Mouse (Mus musculus): ENCODE measurements at regions not wholly inside any gene's neighbourhood (a gene's known extent, or its start where the extent isn't known, plus 50 kb on each side); places are given as distances from the start of the nearest gene placed in this dataset.

DNA sequence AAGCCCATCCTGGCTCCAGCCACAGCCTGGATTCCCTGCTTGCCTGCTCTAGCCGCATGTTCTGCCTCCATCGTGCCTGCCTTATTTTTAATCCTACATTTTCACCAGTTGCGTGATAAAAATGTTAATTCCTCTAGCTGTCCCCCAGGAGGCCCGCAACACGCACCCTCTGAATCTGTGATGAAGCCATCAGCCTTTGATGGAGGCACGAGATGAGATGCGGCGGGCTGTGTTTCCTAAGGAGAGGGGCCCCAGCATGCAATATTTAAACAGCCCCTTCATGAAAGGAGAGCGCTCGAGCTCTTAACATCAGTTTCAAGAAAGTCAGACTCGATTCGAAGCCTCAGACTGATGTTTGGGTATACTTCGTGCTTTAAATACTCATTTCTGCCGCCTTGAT is 76.3 kb downstream of the Nptx2 start:
- intact Hi-C loops (cut with DNase I), result no loop called here
- DNase-seq, result no peak

DNA sequence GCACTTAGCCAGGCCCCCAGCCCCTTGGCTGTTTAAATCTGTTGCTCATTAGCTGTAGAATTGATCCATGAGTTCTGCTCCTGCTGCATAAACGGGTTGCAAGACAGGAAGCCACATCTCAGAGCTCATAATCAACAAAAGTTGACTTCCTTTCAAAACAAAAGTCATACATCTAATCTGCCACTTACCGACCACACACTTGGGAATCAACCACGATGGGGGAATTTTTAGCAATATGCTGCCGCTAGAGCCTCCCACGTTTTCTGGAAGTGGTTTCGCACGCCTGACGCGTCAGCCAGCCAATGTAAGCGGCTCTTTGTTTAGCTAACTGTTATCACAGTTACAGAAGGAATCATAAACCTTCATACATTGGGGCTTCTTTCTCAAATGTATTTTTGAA is 77.7 kb downstream of the Nptx2 start:
- intact Hi-C loops (cut with DNase I), result no loop called here
- DNase-seq, result peak; percentile 4 to 5

DNA sequence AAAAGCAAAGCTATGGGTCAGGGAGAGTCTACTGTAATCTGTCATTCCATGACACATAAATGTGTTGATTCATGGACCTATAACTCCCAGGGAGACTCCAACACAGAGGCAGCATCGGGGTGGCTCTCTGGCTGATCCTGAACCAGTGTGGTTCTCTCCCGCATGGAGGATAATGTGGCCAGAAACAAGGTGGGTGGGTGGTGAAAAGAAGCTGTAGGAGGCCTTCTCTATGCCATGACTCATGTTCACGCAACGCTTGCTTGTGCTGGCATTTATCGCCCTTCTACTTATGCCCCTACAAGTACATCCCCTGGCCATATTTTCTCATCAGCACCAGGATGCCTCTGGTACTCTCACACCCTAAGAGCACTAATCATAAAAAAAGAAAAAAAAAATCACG is 86.6 kb downstream of the Nptx2 start:
- DNase-seq, result no peak
- intact Hi-C loops (cut with DNase I), result no loop called here

DNA sequence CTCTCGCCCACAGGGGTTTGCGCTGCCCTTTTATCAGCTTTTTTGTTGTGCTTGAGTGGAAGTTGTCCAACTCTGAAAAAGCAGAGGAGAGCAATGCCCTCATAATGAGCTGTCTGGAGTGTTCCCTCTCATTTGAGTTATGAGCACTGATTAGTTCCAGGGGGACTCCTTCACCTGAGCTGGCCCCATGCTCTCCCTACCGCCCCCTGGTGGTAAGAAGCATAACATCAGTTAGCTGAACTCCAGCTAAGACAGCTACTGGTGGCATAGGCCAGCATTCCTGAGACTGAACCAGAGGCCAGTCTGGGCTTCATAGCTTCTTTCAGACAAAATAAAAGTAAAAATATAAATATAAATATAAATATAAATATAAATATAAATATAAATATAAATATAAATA is 92.9 kb downstream of the Nptx2 start:
- intact Hi-C loops (cut with DNase I), result no loop called here
- DNase-seq, result peak; percentile 20 to 32

DNA sequence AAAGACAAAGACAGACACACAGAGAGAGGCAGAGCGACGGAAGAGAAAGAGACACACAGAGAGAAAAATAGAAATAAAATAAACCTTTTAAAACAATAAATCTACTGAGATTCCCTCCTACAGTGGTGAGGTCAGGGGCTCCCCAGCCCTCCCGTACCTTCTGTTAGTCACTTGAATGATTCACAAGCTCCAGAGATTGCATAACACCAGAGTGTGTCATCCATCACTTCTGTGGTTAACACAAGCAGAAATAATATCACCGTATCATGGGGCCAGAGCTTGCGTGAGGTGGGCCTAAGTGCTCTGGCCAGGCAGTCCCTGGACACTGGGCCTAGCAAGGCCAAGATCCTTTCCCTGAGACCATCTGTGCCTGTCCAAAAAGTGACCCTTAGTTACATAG is 93.9 kb downstream of the Nptx2 start:
- intact Hi-C loops (cut with DNase I), result no loop called here
- DNase-seq, result no peak

DNA sequence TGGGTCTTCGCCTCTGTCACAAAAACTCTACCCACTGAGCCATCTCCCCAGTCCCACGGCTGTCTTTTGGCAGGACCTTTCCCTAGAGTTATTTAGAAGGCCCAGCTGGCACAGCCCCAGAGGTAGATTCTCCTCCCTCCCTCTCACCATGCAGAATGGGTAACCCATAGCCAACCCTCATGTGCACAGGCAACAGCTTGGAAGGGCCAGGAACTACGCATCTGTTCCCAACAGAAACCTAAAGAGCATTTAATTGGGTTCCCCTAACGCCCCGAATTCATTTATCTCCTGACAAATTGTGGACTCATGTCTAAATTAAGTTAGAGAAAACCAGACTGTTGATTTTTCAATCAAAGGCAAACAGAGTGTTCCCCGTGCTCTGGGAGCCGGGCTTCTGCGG is 97.1 kb downstream of the Nptx2 start:
- DNase-seq, result no peak

DNA sequence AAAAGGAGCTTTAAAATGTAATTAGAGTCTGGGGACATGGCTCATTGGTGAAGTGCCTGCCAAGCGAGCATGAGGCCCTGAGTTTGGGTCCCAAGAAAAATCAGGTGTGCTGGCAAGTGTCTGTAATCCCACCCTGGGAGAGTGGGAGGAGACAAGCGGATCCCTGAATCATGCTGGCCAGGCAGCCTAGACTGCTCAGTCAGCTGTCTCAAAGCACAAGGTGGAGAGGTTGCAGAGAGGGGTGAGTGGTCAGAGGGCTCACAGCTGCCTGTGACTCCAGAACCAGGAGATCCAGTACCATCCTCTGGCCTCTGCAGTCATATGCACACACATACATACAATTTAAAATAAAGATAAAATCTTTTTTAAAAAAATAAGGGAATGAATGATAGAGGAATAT is 97.7 kb downstream of the Nptx2 start:
- intact Hi-C loops (cut with DNase I), result no loop called here

More for the DNA sequence above, 97.1 kb downstream of the Nptx2 start:
- intact Hi-C loops (cut with DNase I), result no loop called here

DNA sequence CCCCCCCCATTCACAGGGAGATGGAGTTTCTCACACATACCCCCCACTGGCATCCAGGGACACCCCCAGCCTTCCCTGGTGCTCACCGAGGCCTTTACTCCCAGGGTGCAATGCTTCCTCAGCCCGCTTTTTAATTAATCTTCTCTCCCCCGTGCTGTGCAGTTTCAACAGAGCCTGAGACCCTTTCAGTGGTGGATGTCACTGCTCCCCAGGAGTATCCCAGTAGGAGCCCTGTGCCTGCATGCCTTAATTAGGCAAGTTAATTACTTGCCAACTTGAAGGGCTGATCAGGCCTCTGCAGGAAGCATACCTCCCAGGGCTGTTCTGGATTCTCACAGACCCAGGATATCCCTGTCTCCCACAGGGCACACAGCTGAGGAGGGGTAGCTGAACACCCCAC is 99.7 kb downstream of the Nptx2 start:
- no peak for DNase-seq
- intact Hi-C loops (cut with DNase I), result no loop called here

More for the DNA sequence above, 97.7 kb downstream of the Nptx2 start:
- no peak for DNase-seq

DNA sequence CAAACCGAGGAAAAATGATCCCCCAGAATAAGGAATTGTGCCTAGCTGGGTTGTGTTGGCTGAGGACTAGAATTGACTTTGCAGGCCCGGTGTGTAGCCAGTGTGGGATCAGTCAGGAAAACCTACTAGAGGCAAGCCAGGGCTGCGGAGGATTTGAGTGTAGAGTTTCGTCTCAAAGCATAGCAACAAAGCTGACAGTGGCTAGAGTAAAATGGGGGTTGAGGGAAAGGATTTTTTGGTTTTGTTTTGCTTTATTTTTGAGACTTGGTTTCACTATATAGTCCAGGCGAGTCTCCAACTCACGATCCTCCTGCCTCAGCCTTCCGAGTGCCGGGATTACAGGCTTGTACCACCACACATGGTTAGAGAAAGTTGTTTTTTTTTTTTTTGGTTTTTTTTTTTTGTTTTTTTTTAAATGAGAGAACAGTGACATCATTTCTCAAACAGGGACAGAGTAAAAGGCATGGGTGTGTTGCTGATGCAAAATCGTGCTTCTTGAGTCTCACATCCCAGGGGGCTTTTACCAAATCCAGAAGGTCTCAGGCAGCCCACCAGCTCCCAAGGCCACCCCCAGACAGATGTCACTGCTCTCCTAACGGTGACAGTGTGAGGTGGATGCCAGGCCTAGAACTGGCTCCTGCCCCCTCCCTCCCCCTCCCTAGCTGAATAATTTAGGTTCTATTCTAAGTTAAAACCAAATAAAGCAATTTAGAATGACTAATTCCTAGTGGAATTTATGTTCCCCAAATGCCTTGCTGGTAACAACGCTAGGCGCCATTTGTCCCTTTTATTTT is 101.8 kb downstream of the Nptx2 start:
- intact Hi-C loops (cut with DNase I), result no loop called here
- no peak for DNase-seq

DNA sequence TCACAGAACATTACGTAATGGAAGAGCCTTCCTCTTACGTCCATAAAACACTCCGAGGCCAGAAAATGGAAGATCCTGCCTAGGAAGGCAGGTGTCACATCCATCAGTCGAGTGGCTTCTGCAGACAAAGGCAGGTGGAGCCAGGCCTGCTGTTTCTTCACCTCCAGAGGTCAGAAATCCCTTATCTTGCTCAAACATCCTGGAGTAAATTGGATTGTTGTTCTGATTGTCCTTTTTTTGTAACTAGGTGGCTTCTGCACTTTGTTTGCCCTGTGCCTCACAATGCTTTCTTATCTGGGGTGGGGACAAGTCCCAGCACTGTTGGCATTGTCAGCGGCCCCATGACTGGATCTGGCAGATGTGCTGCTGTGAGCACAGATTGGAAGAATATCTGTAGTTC is 106.5 kb downstream of the Nptx2 start:
- intact Hi-C loops (cut with DNase I), result no loop called here
- no peak for DNase-seq

DNA sequence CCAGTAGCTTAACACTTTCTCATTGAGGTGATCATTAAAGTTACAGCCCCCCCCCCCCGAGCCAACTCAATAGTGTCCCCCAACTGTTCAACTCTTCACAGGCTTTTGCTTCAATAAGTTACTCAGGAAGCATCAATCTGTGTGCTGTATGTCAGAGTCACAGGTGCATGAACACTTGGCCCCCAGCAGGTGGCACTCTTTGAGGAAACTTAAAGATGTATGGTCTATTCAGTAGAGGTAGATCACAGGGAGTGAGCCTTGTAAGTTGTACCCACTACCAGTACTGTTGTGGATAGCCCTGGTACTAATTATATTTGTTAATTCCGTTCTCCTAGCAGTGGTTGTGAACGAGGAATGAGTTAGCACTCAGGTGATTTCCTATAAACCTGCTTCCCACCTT is 99.6 kb downstream of the Tmem130 start:
- intact Hi-C loops (cut with DNase I), result no loop called here
- DNase-seq, result no peak

DNA sequence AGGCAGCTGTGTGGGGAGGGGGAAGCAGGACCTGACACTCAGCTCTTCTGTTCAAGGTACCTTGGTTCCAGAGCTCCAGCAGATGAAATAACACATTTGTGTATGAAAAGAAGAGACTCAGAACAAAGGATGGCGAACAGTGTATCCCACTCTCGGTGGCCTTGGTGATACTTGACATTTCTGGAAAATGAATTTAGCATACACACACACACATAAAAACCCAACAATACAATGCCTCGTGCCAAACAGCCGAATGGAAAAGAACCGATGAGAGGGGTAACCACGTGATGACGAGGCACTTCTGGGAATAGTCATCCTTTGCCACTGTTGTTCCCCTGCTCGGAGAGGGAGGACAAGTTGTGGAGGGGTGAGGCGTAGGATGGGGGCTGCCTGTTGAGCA is 97.6 kb downstream of the Tmem130 start:
- intact Hi-C loops (cut with DNase I), result no loop called here
- no peak for DNase-seq

DNA sequence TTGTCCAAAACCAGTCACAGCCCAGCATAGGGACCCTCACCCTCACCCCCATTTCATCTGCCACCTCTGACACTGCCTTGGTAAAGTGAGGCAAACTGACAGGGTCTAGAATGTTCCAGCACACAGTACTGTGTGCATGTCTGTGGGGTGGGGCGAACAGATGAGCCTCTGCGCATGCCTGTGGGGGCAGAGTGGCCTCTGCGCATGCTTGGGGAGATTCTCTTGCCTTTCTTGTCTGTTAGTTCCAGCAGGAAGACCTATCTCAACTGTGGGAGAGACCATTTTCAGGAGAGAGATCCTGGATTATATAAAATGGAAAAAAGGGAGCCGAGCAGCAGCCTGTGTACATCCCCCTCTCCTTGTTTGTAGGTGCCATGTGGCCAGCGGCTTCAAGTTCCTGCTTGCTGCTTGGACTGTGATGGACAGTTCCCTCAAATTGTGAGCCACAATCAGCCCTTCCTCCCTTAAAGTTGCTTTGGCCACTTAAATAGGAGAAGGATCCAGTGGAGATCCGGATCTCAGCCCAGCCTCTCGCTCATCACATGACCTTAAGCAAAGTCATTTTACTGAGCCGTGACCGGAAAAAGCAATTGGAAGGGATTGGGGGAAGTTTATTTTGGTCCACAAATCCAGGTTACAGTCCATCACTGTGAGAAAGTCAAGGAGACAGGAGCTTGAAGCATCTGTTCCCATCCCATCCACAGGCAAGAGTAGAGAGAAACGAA is 96.9 kb downstream of the Tmem130 start:
- intact Hi-C loops (cut with DNase I), result no loop called here

DNA sequence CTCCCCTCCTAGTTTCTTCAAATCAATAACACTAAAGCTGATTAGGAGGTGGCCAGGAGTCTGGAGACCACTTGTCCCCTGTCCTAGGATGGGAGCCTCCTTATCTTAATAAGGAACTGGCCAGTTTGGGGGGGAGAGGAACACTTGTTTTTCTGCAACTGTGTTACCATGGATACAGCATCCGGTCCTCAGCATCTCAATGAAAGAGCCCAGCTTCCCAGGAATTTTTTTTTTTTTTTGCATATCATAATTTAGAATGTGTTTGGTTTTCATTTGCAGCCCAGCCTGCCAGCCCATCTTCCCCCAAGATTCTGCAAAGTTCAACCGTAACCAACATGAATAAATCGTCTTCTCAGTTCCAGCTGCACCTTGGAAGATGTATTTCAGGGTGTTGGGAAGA is 93.6 kb downstream of the Tmem130 start:
- intact Hi-C loops (cut with DNase I), result no loop called here
- no peak for DNase-seq

More for the DNA sequence above, 96.9 kb downstream of the Tmem130 start:
- no peak for DNase-seq

DNA sequence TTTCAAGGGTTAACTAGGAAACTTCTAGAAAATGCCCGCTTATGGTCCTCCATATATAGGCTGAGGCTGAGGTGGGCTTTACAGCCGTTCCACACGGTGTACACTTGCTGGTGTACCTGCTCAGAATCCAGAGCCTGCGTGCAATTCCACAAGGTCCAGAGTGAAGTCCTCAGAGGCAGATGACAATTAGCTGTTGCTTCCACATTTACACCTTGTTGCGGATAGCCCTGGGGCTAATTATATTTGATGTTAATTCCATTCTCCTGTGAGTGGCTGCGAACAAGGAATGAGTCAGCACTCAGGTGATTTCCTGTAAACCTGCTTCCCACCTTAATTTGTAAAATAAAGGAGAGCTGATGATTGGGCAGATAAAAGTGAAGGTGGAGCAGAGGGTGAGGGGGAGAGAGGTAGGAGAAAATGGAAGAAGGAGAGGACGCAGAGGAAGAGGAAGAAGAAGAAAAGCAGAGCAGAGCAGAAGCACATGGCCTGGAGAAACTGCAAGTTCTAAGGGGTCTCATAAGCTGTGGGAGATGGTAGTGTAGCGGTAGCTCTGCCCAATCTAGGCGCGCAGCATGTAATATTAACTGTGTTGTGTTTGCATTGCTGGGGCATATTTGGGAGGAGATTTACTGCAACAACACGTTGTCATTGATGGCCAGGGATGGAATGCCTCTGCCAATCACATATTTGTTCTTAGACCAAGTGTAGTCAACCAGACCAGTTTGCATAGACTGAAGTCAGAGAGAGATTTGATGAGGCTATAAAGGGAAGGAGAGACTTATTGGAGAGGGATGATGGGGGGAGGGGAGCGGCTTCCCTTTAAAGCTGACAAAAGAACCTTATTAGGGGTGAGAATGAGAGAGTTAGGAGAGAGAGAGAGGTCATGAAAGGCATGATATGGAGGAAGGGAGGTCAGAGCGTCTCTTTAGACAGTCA is 82.5 kb downstream of the Tmem130 start:
- intact Hi-C loops (cut with DNase I), result no loop called here

DNA sequence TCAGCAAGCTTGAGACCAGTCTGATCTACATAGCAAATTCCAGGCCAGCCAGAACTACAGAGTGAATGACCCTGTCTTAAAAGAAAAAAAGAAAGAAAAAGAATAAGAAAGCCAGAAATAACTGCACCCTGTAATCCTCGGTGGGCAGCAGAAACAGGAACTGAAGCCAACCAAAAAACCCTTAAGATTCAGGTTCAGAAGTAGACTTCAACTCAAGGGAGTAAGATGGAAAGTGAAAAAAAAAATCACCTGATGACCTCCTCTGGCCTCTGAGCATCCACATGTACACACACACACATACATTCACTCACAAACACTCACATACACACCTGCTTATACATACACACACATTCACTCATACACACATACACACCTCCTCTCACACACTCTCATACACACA is 77.4 kb downstream of the Tmem130 start:
- intact Hi-C loops (cut with DNase I), result no loop called here
- DNase-seq, result no peak

More for the DNA sequence above, 82.5 kb downstream of the Tmem130 start:
- no peak for DNase-seq

All from heart, postnatal 10 days (tissue).